Mouse (Mus musculus) heart, postnatal 0 days (tissue): Measurements from ENCODE around the gene Gm10031. TPM values are rescaled to one million over a fixed set of nuclear protein-coding genes. Genes with fewer than 3 reads are reported as not detected.

Experiments used
- ATAC-seq: fragments of 200-750 bp; cut with Nextera tagmentation; 2 replicates; pipeline ENCODE4 v1.8.0; 2017; ENCODE audit warnings: low read depth, moderate number of reproducible peaks, moderate library complexity; ENCODE audit not compliant: insufficient read depth
- DNase-seq: peaks from one replicate; pipeline ENCODE4 v3.0.0-alpha.2; 2016; ENCODE audit warnings: low spot score
- H3K27ac ChIP-seq: fragments of 300-500 bp; sonication (generic); 2 replicates; pipeline ENCODE4 v1.5.1; 2014; ENCODE audit warnings: low read depth, mild to moderate bottlenecking
- H3K27me3 ChIP-seq: fragments of 300-500 bp; sonication (generic); 2 replicates; pipeline ENCODE4 v1.6.1; 2014; ENCODE audit warnings: low read length, mixed read lengths; ENCODE audit not compliant: control insufficient read depth, insufficient read depth
- H3K36me3 ChIP-seq: fragments of 300-500 bp; sonication (generic); replicated peaks from 2 replicates; pipeline ENCODE4 v1.6.1; 2014; ENCODE audit warnings: low read length, mixed read lengths; ENCODE audit not compliant: control insufficient read depth, insufficient read depth
- H3K4me1 ChIP-seq: fragments of 300-500 bp; sonication (generic); 2 replicates; pipeline ENCODE4 v1.6.1; 2014; ENCODE audit warnings: antibody characterized with exemption; ENCODE audit not compliant: control insufficient read depth, insufficient read depth
- H3K4me2 ChIP-seq: fragments of 300-500 bp; sonication (generic); 2 replicates; pipeline ENCODE4 v1.6.1; 2014; ENCODE audit warnings: low read depth, mild to moderate bottlenecking, low read length, moderate library complexity
- H3K4me3 ChIP-seq: fragments of 300-500 bp; sonication (generic); 2 replicates; pipeline ENCODE4 v1.5.1; 2014; ENCODE audit warnings: low read depth, low read length
- H3K9ac ChIP-seq: fragments of 300-500 bp; sonication (generic); replicated peaks from 2 replicates; pipeline ENCODE4 v1.6.1; 2014; ENCODE audit warnings: low read depth, low read length, mixed read lengths
- H3K9me3 ChIP-seq: fragments of 300-500 bp; sonication (generic); replicated peaks from 2 replicates; pipeline ENCODE4 v1.6.1; 2016; ENCODE audit warnings: low read length; ENCODE audit not compliant: control insufficient read depth
- CTCF ChIP-seq: IDR thresholded peaks from 2 replicates; pipeline ENCODE4 v1.5.1; 2016; ENCODE audit warnings: antibody characterized with exemption, control low read depth, low read depth
- EP300 ChIP-seq: IDR thresholded peaks from 2 replicates; pipeline ENCODE4 v1.6.1; 2016; ENCODE audit warnings: antibody characterized with exemption, low read depth
- WGBS: fragments of 180-500 bp; shearing (Covaris S2); extraction: QIAGEN DNeasy Blood & Tissue Kit; methylation state at CpG from one replicate; pipeline ENCODE4 v1.1.7; 2014; 5-methylcytosine and 5-hydroxymethylcytosine counted together
- polyA plus RNA-seq: library from polyadenylated mRNA; unstranded; fragments of >200 nt; fragmentation: Nextera tagmentation; extraction: Ambion mirVana; gene quantifications from 2 replicates; pipeline ENCODE4 v1.2.1, GENCODE M21; 2015
- total RNA-seq: library from RNA; depleted of rRNA; stranded (reverse); fragments of >200 nt; gene quantifications from 2 replicates; pipeline ENCODE4 v1.2.3, GENCODE M21; 2014; ENCODE audit warnings: low replicate concordance

Gene Gm10031
- total and polyA plus RNA-seq, 2 experiments from 2014 or later = 0.33 to 13.9 TPM

GRCm38 (mm10) chr1:156558024-156558930 is 34.5 kb downstream of the Gm10031 start, which contains the start of gene Abl2:
Gene Abl2 (plus strand): TSS chr1:156558786.
- Histone ChIP-seq H3K9me3 (no peaks in the 10 kb centered on the region), H3K4me3 (peak within 1 kb of the TSS; percentile 95), H3K4me2 (peak within 1 kb of the TSS; percentile 91), H3K27ac (peak within 1 kb of the TSS; percentile 93), H3K9ac (peak within 1 kb of the TSS; percentile 98), H3K36me3 (no peaks in the 10 kb centered on the region), H3K27me3 (no peaks in the 10 kb centered on the region), H3K4me1 (peaks cover 6% of the 10 kb centered on the region; the same call in 1 of the 2 replicates)
- TF ChIP-seq EP300 (no peak; the same call in 1 of the 2 replicates), CTCF (no peak)
- DNase-seq (peak; percentile 92), ATAC-seq (peak; percentile 98)
- WGBS = 10% methylated on average over 55 of the region's 60 CpGs

DNA sequence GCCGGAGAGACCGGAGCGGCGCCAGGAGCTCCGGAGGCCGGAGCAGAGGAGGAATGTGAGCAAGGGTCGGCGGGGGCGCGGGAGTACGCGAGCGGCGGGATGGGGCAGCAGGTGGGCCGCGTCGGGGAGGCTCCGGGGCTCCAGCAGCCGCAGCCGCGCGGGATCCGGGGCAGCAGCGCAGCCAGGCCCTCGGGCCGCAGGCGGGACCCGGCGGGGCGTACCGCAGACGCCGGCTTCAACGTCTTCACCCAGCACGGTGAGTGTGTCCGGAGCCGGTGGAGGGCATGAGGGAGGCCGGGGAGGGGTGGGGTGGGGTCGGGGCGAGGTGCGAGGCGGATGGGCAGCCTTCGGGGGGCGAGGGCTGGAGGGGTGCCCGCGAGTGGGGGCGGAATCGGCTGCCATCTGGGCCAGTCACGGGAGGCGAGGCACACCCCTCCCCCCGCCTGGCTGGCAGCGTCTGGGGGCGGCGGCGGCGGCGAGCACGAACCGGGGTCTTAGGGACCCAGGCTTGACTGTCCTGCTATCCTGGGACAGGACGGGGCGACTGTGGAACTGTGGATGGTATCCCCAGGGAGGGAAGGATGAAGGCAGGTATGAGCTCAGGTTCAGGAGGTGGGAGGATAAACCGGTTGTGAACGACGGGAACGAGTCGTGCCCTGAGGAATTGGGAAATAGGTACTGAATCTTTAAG is 35.3 kb downstream of the Gm10031 start:
- WGBS = under 1% methylated on average over 30 of the region's 66 CpGs
- ATAC-seq = peak; percentile 37
- peak overlapping the region; percentile 98 for H3K9ac ChIP-seq
- no peaks in the 10 kb centered on the region for H3K27me3 ChIP-seq
- H3K4me3 ChIP-seq = peak overlapping the region; percentile 95
- peak overlapping the region; percentile 91 for H3K4me2 ChIP-seq
- peak overlapping the region; percentile 93 for H3K27ac ChIP-seq
- H3K4me1 ChIP-seq = 0 out of 2 replicates have a peak, but pooled peaks cover 6% of the 10 kb centered on the region
- TF ChIP-seq CTCF = no peak
- no peak for TF ChIP-seq EP300
- no peaks in the 10 kb centered on the region for H3K9me3 ChIP-seq
- no peak for DNase-seq
- H3K36me3 ChIP-seq = no peaks in the 10 kb centered on the region

GRCm38 (mm10) chr1:156559641-156560020 is 35.8 kb downstream of the Gm10031 start:
- WGBS = 15% methylated on average over 8 of the region's 8 CpGs
- Histone ChIP-seq H3K4me1 (0 out of 2 replicates have a peak, but pooled peaks cover 6% of the 10 kb centered on the region), H3K9ac (peak overlapping the region; percentile 98), H3K36me3 (no peaks in the 10 kb centered on the region), H3K4me3 (peak overlapping the region; percentile 95), H3K4me2 (peak overlapping the region; percentile 91), H3K27me3 (no peaks in the 10 kb centered on the region), H3K27ac (peak overlapping the region; percentile 93; the same call in 1 of the 2 replicates), H3K9me3 (no peaks in the 10 kb centered on the region)
- no peak for TF ChIP-seq CTCF
- TF ChIP-seq EP300 = no peak
- ATAC-seq (no peak), DNase-seq (no peak)

GRCm38 (mm10) chr1:156560500-156560899 is 36.7 kb downstream of the Gm10031 start:
- TF ChIP-seq EP300 (no peak), CTCF (no peak)
- H3K4me1 ChIP-seq = 0 out of 2 replicates have a peak, but pooled peaks cover 6% of the 10 kb centered on the region
- H3K4me2 ChIP-seq = 0 out of 2 replicates have a peak overlapping the region, but pooled peaks have one; percentile 91
- 71% methylated on average over 9 of the region's 9 CpGs for WGBS
- H3K9me3 ChIP-seq = no peaks in the 10 kb centered on the region
- H3K36me3 ChIP-seq = no peaks in the 10 kb centered on the region
- DNase-seq (no peak), ATAC-seq (no peak)
- H3K27ac ChIP-seq = no peak overlapping the region
- no peak overlapping the region for H3K4me3 ChIP-seq
- H3K9ac ChIP-seq = no peak overlapping the region
- no peaks in the 10 kb centered on the region for H3K27me3 ChIP-seq

GRCm38 (mm10) chr1:156565328-156565727 is 41.5 kb downstream of the Gm10031 start:
- ATAC-seq = no peak
- H3K4me2 ChIP-seq = no peak overlapping the region
- no peak overlapping the region for H3K4me3 ChIP-seq
- H3K9me3 ChIP-seq = no peaks in the 10 kb centered on the region
- H3K4me1 ChIP-seq = 0 out of 2 replicates have a peak, but pooled peaks cover 10% of the 10 kb centered on the region
- DNase-seq = no peak
- TF ChIP-seq EP300 (no peak), CTCF (no peak)
- WGBS = 67% methylated on average over 2 of the region's 2 CpGs
- H3K27me3 ChIP-seq = no peaks in the 10 kb centered on the region
- no peak overlapping the region for H3K27ac ChIP-seq
- no peak overlapping the region for H3K9ac ChIP-seq
- H3K36me3 ChIP-seq = no peaks in the 10 kb centered on the region
